Mouse (Mus musculus) kidney, adult 8-10 months (tissue): ENCODE measurements at regions not wholly inside any gene's neighbourhood (a gene's known extent, or its start where the extent isn't known, plus 50 kb on each side); places are given as distances from the start of the nearest gene placed in this dataset.

Source experiments
- DNase-seq, 2 experiments: peaks; one replicate each; pipeline ENCODE4 v3.0.0; 2022

DNA sequence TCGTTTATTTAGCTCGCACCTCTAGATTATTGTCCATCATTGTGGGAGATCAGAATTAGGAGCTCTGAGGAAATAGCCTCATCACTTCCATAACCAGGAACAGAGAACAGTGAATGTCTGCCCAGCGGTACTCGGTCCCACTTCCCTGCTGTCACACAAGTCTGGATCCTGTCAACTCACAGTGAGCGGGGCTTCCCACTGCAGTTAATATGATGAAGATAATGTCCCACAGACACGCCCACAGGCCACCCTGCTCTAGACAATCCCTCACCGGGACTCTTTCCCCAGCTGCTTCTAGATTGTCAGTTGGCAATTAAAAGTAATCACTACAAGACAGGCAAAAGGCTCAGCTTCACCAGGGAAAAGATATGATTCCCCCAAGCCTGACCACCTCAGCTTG lies 124.2 kb upstream of the Plekha5 start:
- no peak for DNase-seq

DNA sequence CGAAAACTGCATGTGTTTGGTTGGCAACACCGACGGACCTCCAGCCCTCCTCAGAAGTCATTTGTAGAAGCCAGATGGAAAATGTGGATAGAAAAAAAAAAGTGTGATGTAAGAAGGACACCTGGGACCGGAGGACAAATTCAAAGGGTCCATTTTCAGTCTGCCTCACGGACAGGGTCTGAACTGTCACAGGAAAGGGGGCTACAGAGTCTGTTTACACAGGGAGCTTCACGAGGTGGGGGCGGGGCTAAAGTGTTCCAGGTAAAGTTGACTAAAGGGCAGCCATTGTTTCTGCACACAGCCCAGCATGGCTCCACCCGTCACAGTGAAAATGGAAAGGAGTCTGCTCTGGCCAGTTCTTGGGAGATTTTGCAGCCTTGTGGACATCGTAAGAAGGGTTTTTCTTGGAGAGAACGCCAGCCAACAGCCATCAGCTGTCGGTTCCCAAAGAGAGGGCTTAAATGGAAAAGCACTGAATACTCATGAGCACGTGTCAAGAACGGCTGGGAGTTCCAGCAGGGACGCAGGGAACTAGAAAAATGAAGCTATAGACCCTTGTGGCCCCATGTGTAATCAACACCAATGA lies 125.8 kb upstream of the Plekha5 start:
- DNase-seq = no peak

- DNase-seq = no peak
Measured at GRCm38 (mm10) chr6:140297561-140297960, 126.3 kb upstream of the Plekha5 start.

DNA sequence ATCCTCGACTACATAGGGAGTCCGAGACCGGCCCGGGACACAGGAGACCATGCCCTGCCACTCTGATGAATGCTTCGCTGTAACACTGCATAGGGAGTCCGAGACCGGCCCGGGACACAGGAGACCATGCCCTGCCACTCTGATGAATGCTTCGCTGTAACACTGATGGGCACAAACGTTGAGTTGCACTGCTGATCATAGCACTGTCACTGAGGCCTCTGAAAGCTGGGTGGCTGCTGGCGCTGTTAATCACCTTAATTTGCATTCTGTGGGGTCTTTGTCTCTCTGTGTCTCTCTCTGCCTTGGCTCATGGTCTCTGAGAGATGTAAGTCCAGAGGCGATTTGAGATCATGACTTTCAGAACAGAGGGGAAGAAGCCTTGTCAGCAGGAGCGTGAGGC lies 133.7 kb upstream of the Plekha5 start:
- DNase-seq = peak in 1 of 2 experiments; percentile 9

DNA sequence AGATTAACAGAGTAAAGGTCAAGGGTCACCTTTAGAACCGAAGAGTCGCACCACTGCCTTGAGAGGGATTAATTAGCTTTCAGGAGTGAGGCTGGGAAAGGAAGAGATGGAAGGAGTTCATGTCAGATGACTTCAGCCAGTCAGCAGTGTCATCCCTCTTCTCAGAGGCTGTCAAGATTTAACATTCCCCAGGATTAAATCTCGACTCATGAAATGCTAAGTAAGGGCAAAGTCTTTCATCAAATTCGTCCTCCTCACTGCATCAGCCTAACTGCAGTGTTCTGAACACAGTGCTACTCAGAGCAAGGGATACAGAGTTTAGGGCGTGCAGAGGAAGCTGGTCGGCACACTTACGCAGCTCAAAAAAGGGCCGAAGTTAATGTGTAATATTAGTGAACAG lies 135.1 kb upstream of the Plekha5 start:
- DNase-seq = peak; percentile 21 to 62

DNA sequence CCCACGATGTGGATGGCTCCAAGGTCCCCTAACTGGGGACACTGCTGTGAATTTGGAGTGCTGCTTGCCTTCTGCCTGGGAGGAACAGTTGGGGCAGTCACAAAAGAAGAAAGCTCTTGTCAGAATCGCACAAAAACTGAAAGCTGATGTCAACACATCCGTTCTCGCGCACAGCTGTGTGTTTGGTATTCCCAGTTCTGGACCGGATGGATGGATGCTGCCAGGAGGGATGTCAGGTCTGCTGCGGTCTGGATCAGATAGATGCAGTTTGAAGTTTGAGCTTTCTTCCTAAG lies 141.6 kb upstream of the Plekha5 start:
- no peak for DNase-seq

DNA sequence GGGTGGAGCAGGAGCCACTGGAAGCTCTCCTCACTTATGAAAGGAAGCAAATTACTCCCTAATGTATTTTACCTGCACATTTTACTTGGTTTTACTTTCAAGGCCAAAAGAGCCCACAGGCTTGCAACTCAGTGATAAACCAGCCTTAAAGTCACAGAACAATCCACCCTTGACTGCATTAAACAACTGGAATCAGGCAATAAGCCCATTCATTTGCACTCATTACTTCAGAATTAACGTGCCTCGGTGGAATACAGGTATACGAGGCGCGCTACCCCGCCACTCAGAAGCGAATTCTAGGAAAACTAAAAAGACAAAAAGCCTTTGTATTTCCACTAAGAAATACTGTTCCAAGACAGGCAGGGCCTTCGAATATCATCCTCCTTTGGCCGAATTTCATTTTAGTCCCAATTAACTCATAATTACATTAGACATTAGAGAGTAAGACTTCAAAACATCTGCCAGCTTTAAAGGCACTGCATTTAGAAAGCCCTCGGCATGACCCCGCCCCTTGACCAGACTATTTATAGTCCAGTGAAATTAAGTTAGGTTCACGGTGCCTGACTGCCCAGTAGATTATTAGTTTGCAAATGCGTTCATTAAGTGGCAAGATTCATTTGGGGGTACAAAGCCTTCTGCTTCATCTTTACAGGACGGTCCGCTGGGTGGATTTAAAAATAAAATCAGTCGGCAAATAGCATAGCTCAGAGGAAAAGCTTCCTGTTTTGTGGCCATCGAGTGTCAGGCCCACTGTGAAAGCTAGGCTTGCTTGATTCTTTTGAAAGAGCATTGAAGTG lies 142.2 kb upstream of the Plekha5 start:
- peak; percentile 55 to 60 for DNase-seq

DNA sequence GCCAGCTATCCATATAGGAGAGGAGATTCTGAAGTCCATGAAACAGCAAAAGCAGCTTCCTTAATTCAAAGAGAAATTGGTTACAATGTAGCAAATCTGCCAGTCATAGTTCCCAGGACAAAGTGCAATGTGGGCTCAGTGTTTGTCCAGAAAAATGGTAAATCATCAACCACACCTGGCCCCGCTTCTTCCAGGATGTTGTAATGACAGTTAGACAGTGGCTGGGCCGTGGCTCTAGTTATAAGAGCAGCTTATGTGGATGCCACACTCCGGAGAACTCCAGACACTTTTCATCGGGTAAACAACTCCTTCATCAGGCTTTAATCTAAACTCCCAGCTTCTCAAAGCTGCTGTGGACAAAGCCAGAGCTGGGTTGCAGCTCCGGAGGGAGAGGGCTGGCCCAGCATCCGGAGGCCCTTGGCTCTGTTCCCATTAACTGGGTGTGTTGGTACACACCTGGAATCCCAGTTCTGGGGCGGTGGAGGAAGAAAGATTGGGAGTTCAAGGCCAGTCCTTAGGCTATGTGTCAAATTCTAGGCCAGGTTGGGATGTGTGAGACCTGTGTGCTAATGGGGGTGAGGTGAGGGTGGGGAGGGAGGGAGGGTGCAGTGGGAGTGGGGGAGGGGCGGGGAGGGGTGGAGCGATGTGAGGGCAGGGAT lies 142.9 kb upstream of the Plekha5 start:
- DNase-seq = peak; percentile 87 to 90

DNA sequence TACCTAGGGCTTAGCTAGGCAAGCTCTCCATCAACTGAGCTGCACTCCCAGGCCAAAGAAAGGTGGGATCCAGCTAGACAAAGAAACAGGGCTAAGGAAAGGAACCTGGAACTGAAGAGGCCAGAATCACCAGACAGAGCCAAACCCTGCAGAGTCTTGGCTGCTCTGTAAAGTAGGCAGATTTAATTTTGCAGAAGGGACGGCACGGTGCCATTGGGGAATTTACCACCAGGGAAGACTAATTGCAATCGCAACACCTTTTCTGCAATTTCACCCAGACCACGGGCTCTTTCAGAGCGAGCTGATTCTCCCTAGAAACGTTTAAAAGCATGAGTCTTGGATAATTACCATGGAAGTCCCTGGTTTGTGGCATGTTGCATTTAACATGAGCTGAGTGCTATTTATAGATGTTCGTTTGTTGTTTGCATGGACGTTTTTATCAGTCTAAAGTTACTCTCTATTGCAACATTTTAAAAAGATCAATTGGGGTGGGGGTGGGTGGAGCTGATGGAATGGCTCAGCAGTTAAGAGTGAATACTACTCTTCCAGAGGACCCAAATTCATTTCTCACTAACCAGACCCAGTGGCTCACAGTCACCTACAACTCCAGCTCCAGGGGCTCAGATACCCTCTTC lies 144.0 kb upstream of the Plekha5 start:
- DNase-seq = no peak

GRCm38 (mm10) chr6:140278750-140279149 lies 145.1 kb upstream of the Plekha5 start:
- DNase-seq = no peak

GRCm38 (mm10) chr6:140270592-140270991 lies 153.3 kb upstream of the Plekha5 start:
- DNase-seq = no peak

DNA sequence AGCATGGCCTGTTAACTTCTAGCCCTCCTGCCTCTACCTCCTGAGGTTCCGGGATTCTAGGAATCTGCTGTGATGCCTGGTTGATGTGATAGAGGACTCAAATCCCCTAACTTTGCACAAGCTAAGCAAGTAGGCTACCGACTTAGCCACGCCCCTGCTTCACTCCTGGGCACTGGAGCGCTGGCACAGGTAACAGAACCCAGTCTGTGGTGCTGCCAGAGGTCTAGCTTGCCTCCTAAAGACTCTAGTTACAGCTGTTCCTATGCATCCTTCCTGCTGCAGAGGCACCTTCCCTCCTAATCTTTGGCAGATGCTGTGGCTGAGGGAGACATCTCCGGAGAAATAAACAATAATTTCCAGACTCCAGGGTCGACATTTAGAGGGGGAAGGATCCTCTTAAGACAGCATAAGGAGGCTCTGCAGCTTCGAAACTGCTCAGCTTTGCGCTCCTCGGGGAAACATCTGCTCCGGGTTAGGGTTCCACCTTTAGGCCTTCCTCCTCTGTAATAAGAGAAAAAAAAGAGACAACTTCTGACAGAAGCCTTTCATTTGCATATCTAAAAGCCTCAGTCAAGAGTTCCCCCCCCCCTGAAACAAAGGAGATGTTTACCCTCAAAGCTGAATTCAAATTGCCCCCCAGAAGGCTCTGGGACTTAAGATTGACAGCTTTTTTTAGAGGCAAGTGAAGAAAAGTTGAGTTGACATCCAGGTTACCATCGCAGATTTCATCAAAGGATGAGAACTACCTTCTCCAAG lies 155.4 kb upstream of the Plekha5 start:
- DNase-seq = no peak

GRCm38 (mm10) chr6:140263920-140264319 lies 159.9 kb upstream of the Plekha5 start:
- DNase-seq = no peak

GRCm38 (mm10) chr6:140261813-140262212 lies 162.0 kb upstream of the Plekha5 start:
- peak; percentile 29 to 37 for DNase-seq

DNA sequence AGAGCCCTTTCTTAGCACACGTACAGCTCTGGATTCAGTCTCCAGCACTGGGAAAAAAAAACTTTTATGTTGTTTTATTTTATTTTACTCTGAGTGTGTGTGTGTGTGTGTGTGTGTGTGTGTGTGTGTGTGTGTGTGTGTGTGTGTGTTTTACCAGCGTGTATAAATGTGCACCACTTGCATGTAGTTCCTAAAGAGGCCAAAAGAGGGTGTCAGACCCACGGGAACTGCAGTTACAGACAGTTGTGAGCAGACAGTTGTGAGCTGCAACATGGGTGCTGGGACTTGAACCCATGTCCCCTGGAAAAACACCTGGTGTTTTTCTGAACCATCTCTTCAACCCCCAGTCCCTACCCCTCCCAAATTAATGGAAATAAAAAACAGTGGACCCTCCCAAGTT lies 165.1 kb upstream of the Plekha5 start:
- DNase-seq = no peak

- DNase-seq = peak; percentile 26 to 67
Measured at GRCm38 (mm10) chr6:140258101-140258500, 165.8 kb upstream of the Plekha5 start.

- DNase-seq = no peak
Measured at GRCm38 (mm10) chr6:140251527-140251926, 172.3 kb upstream of the Plekha5 start.

DNA sequence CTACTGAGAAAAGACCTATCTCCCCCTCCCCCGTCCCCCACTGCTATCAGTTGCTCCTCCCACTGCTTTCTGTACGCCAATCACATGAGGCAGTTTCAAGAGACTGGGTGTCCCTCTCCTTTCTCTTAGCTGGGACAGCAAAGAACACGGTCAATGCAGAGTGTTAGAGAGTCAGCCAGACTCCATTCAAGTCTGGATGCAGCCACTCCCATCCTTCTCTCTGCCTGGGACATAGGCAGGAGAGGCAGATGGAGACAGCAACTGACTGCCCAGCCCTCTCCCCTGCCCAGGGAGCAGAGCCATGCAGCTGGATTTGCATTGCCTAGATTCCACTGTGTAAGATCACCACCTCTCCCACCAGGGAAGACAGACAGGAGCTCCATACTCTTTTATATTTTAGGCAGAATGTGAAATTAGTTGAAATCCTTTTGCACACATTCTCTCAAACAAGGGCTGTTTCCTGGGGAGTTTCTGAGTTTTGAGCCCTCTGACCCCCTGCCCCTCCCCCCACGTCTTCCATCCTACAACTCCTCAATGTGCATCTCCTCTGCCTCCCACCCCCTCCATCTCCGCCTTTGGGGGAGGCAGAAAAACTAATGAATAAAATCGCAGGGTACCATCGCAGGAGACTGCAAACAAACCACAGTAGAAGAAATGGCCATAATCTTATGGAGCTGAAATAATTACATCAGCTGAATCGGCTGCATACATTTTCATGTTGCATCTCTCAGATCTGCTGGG lies 180.3 kb upstream of the Plekha5 start:
- no peak for DNase-seq

DNA sequence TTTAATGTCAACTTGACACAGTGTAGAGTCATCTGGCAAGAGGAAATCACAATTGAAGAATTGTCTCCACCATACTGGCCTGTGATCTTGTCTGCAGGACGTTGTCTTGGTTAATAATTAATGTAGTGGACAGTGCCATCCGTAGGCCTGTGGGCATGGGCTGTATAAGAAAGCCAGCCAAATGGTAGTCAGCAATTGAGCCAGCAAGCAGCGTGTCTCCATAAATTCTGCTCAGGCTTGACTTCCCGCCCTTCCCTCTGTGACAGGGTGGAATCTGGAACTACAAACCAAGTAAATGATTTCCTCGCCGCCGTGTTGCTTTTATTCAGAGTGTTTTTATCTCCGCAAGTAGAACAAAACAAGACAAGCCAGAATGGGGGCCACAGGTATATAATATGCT lies 184.5 kb upstream of the Plekha5 start:
- peak; percentile 71 to 83 for DNase-seq

DNA sequence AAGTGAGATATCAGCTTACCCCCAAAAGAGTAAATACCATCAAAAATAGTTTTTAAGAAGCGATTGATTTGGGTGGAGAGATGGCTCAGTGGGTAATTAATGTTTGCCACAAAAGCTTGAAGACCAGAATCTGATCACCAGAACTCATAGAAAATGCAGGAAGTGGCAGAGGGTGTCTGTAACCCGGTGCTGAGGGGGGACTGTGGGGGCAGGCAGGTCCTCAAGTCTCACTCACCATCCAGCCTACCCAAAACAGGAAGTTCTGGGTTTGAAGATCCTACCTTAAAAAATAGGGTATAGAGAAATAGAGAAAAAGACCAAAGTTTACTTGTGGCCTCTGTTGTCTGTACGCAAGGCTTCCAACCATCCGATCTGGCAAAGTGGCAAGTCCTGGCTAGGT lies 190.3 kb upstream of the Plcz1 start:
- no peak for DNase-seq

DNA sequence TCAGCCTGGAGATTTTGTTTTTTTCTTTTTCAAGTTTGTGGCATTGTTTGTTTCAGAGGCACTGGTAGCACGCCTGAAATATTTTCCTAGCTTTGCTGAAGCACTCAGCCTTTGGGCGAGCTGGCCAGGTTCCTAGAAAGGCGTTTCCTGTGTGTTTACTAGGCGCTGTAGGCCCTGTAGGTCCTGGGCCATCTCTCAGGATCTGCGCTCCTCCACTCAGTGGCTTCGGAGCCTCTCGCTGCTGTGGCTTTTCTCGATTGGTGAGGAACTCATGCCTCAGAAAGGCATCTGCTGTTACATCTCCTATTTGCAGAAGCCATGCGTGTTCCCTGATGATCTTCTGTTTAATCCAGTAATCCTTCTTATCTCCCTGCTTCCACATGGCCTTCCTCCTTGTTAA lies 188.0 kb upstream of the Plcz1 start:
- DNase-seq = peak; percentile 38 to 55

GRCm38 (mm10) chr6:140228741-140229140 lies 187.5 kb upstream of the Plcz1 start:
- DNase-seq = no peak
